Mouse (Mus musculus) cerebellum, adult 9-10 months (tissue): Measurements from ENCODE around the gene Dusp3.
A peak's percentile ranks its signal among the peaks of the same experiment; 100 is the strongest.

Experiments used
- DNase-seq: peaks from one replicate; pipeline ENCODE4 v3.0.0; 2022

Gene Dusp3

GRCm38 (mm10) chr11:101928030-101928762 is 58.6 kb downstream of the Dusp3 start:
- DNase-seq: no peak

DNA sequence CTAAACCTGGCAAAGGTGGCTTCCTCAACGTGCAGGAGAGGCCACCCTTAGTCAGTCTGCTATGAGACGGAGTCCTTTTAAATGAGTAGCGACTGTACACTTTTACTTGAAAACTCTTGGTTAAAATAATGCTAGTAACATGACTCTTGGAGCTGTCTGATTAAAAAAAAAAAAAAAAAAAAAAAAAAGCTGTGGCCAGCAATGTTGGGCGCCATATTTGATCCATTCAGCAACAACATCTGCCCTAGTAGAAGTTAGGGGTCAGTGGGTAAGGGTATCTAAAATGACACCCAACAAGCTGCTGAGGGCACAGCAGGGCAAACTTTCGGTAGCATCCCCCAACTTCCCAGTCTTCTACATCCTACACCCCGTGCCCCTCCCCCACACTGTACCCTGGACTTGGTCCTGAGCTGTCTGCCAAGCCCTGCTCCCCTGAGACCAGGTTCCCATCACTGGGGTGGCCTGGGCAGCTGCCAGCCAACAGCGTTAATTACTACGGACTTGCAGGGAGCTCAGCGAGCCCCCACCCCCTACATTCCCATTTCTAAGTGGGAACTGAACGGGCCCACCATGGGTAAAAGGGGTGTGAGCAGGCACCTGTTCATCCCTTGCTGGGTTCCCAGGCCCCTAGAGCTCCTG is 59.7 kb downstream of the Dusp3 start:
- no peak for DNase-seq

DNA sequence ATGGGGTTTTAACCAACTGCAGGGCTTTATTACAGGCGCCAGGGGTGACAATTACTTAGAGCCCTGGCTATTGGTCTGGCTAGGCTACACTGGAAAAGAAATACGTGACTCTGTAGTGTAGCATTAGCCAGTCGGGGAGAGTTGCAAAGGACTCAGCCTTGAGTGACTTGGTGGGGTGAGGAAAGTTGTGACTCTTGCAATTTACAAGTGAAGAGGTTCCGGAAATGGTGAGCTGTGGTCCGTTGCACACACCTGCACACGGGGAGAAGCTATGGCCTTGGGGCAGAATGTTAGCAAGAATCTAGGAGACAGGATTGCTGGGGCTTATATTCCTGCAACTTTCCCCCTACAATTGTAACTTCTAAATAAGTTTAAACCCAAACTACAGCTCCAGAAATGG is 61.2 kb downstream of the Dusp3 start:
- no peak for DNase-seq

- DNase-seq: no peak
These were observed 62.3 kb downstream of the Dusp3 start for GRCm38 (mm10) chr11:101924441-101924976.

GRCm38 (mm10) chr11:101923988-101924387 is 62.8 kb downstream of the Dusp3 start:
- no peak for DNase-seq

GRCm38 (mm10) chr11:101921361-101921952 is 65.4 kb downstream of the Dusp3 start:
- peak; percentile 55 for DNase-seq
